ENCODE assay signal across 29 mouse cellular contexts in genomic region chr3:30889014-30889413, GRCm38 (mm10). TPM values are rescaled to one million over a fixed set of nuclear protein-coding genes. Genes with fewer than 3 reads are reported as not detected.
DNase-seq lines count a peak whose midpoint lies in the region; TF ChIP-seq lines count a peak whose summit lies in the region.
"Had no signal": no experiment of that assay in that cellular context is flagged by ENCODE, and none has a peak within 500 bp of the region (broad histone marks: within the 10 kb centered on the region; RNA-seq: fewer than 3 reads in every experiment).

No protein-coding gene starts in this region.

- H3K4me3 ChIP-seq in ES-E14 (ENCODE audit: insufficient read depth in 1 of 2, low read depth in 1 of 2, low read length in 2 of 2, poor library complexity in 1 of 2, severe bottlenecking in 1 of 2), result no peak overlapping the region
- H3K4me3 ChIP-seq: embryonic facial prominence, embryonic 10.5 days; embryonic facial prominence, embryonic 13.5 days; erythroblast, embryonic 14.5 days; forebrain, embryonic 13.5 days; gastrocnemius, adult 2 months; heart, embryonic 15.5 days had no signal

- peak overlapping the region; percentile 40; the same call in 1 of the 2 replicates for H3K27ac ChIP-seq in ES-E14 (ENCODE audit: insufficient read depth, low read depth, low read length, poor library complexity, severe bottlenecking)
- H3K27ac ChIP-seq: embryonic facial prominence, embryonic 10.5 days; embryonic facial prominence, embryonic 13.5 days; forebrain, embryonic 13.5 days; gastrocnemius, adult 2 months; heart, embryonic 15.5 days; hindbrain, embryonic 14.5 days; hindbrain, postnatal 0 days had no signal

- H3K4me1 ChIP-seq in ES-E14 (ENCODE audit: control insufficient read depth in 2 of 2, insufficient read depth in 2 of 2, low read length in 2 of 2, poor library complexity in 1 of 2), result peaks cover 7 to 19% of the 10 kb centered on the region in 2 experiments
- H3K4me1 ChIP-seq: embryonic facial prominence, embryonic 10.5 days; embryonic facial prominence, embryonic 13.5 days; heart, embryonic 15.5 days had no signal

- in situ Hi-C loops in ES-E14 (cut with MboI; ENCODE audit: low sequenced_read_pairs in 2 of 2, unreplicated experiment in 2 of 2), result no loop called here

- no peaks in the 10 kb centered on the region for H3K9me3 ChIP-seq in ES-E14 (ENCODE audit: control insufficient read depth, insufficient read depth, low read depth, low read length)
- H3K9me3 ChIP-seq: embryonic facial prominence, embryonic 13.5 days; forebrain, embryonic 13.5 days; heart, embryonic 15.5 days had no signal

- DNase-seq in heart, adult 11 months, result peak; percentile 36
- DNase-seq in heart, postnatal 14 days, result no peak
- DNase-seq in 416B (ENCODE audit: low read depth) (peak; percentile 32), ES-E14 (ENCODE audit: low read depth, low spot score) (no peak)
- peak; percentile 40 for DNase-seq in brain, embryonic 14.5 days (ENCODE audit: low read depth)
- no peak for DNase-seq in spleen, postnatal 4 days (ENCODE audit: low spot score in 2 of 2)
- no peak for DNase-seq in gastrocnemius, postnatal 4 days (ENCODE audit: low spot score in 2 of 2)
- DNase-seq: adrenal gland, adult 8-10 months; adrenal gland, postnatal 36 days; cerebellum, adult 11 months; cerebellum, adult 2 months; cerebellum, adult 9-11 months; cerebellum, postnatal 25 days; embryo, embryonic 11 days; forebrain, postnatal 0 days; gastrocnemius, adult 2 months; gastrocnemius, postnatal 14 days; heart, postnatal 10 days; heart, postnatal 4 days; kidney, adult 11 months; kidney, adult 8-10 months had no signal

- TF ChIP-seq CTCF in brain, embryonic 14.5 days (IDR thresholded peaks at IDR 0.05; ENCODE audit: borderline replicate concordance, extremely low read depth, insufficient read depth, insufficient read length), result no peak

- no peak overlapping the region for H3K9ac ChIP-seq in ES-E14 (ENCODE audit: insufficient read depth, low read depth, low read length, poor library complexity, severe bottlenecking)
- H3K9ac ChIP-seq: embryonic facial prominence, embryonic 13.5 days; forebrain, embryonic 13.5 days; forebrain, postnatal 0 days; heart, embryonic 15.5 days; hindbrain, embryonic 14.5 days had no signal

- no peak for TF ChIP-seq POLR2A in brain, embryonic 14.5 days (IDR thresholded peaks at IDR 0.05; ENCODE audit: borderline replicate concordance, extremely low read depth, insufficient read depth, insufficient read length, poor library complexity, severe bottlenecking)

- intact Hi-C loops in heart, postnatal 14 days (cut with DNase I), result no loop called here

- H3K36me3 ChIP-seq in ES-E14 (ENCODE audit: control insufficient read depth, insufficient read depth, low read length, poor library complexity, severe bottlenecking), result peaks cover 5% of the 10 kb centered on the region; the same call in 1 of the 2 replicates
- H3K36me3 ChIP-seq: embryonic facial prominence, embryonic 10.5 days; heart, embryonic 15.5 days had no signal

TF ChIP-seq in ES-E14, 5 proteins besides CTCF, POLR2A, EP300 and RAD21:
- TF ChIP-seq CHD2 (IDR thresholded peaks at IDR 0.05; ENCODE audit: low read depth, low read length), result no peak
- TF ChIP-seq ZC3H11A (IDR thresholded peaks at IDR 0.05; ENCODE audit: borderline replicate concordance, low read depth, low read length), result no peak
- TF ChIP-seq HCFC1 (IDR thresholded peaks at IDR 0.05; ENCODE audit: borderline replicate concordance, insufficient read depth, low read length), result no peak
- TF ChIP-seq ZNF384 (IDR thresholded peaks at IDR 0.05; ENCODE audit: low read depth, low read length), result no peak
- TF ChIP-seq MAFK (IDR thresholded peaks at IDR 0.05; ENCODE audit: insufficient read depth, low read depth, low read length), result no peak

RNA-seq across cellular contexts. Expression of gene Gpr160, which starts 33.3 kb away (rescaled TPM):
- total RNA-seq in heart, postnatal 14 days (2021), result 1 to 10 TPM; 1.3 to 2.3 TPM
- total RNA-seq in ES-E14 (2012; rRNA removed), result 12.6 and 15.8 TPM in 2 replicates
- 0.72 and 0.75 TPM in 2 replicates for polyA plus RNA-seq in brain, embryonic 14.5 days (2012; rRNA removed)
- 1 to 10 TPM; 1.6 to 1.9 TPM for total RNA-seq in gastrocnemius, postnatal 4 days (2021)
- polyA plus RNA-seq: G1E had no signal

Comparison
In these comparisons a context has a peak if more than half of its experiments do, and no peak if none do; other contexts are left out.
1. DNase-seq: peak in heart, adult 11 months (single experiment), 416B (single experiment) and brain, embryonic 14.5 days (single experiment); none in heart, postnatal 14 days (0 of 2), ES-E14 (single experiment), spleen, postnatal 4 days (0 of 2) and gastrocnemius, postnatal 4 days (0 of 2).